Mouse (Mus musculus): ENCODE results near the gene Homer2. TPM values are rescaled to one million over a fixed set of nuclear protein-coding genes. Genes with fewer than 3 reads are reported as not detected.

The Homer2 gene
- polyA plus RNA-seq, 1 experiment = 0.05 TPM

DNA sequence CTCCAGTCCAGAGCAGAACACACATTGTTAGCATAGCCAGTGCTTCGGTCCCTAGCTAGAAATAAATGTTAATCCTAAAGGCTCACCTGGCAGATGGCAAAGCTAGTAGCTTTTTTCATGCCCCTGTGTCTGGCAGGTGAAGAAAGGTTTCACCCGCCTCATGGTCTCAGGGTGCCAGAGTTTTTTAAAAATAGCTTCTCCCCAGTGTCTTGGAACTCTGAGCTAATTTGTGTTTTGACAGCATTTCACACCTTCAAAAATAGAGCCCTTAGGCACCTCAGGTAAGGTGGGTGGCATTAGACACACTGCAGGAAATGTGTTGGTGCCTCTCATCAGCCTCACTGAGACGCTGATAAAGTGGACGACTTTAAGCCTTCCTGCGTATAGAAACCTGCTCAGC is 112.3 kb downstream of the Homer2 start:
- TF ChIP-seq FOSL1 (IDR thresholded peaks at IDR 0.05; ENCODE audit: insufficient read depth, low read length, poor library complexity, severe bottlenecking) (no peak), MAX (IDR thresholded peaks at IDR 0.05) (no peak), CTCF (IDR thresholded peaks at IDR 0.05; ENCODE audit: control insufficient read depth, insufficient read depth, insufficient read length) (no peak), USF1 (IDR thresholded peaks at IDR 0.05; ENCODE audit: low read depth) (no peak)
- Histone ChIP-seq H3K4me3 (ENCODE audit: insufficient read depth, poor library complexity, severe bottlenecking) (no peak overlapping the region), H3K36me3 (ENCODE audit: control insufficient read depth, insufficient read depth) (peaks cover 3% of the 10 kb centered on the region), H3ac (ENCODE audit: control insufficient read depth, insufficient read length, low read depth) (no peak overlapping the region), H3K79me3 (ENCODE audit: low read depth) (no peaks in the 10 kb centered on the region), H3K79me2 (ENCODE audit: control insufficient read depth, insufficient read depth) (no peaks in the 10 kb centered on the region), H3K27me3 (ENCODE audit: control insufficient read depth, insufficient read depth, insufficient read length) (no peaks in the 10 kb centered on the region)

DNA sequence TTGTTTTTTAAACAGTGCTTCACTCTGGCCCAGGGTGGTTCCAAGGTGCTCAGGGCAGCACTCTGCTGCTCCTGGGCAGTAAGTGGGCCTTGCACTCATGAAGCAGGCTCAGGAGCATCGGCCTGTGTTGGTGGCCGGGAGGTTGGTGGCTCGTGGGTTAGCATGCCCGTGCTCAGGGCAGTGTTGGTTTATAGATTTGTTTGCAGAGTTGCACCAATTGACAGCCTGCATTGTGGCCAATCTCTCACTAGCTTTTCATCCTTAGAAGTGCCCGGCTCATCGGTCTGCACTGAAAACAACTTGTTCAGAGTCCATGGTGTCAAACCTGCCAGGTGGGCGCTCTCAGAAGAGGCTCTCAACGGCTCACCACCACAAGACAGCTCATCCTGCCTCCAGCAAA is 113.9 kb downstream of the Homer2 start:
- Histone ChIP-seq H3K4me3 (ENCODE audit: insufficient read depth, poor library complexity, severe bottlenecking) (no peak overlapping the region), H3K27me3 (ENCODE audit: control insufficient read depth, insufficient read depth, insufficient read length) (no peaks in the 10 kb centered on the region), H3K79me2 (ENCODE audit: control insufficient read depth, insufficient read depth) (no peaks in the 10 kb centered on the region), H3K36me3 (ENCODE audit: control insufficient read depth, insufficient read depth) (peaks cover 3% of the 10 kb centered on the region), H3K79me3 (ENCODE audit: low read depth) (no peaks in the 10 kb centered on the region), H3ac (ENCODE audit: control insufficient read depth, insufficient read length, low read depth) (no peak overlapping the region)
- no peak for TF ChIP-seq MAX (IDR thresholded peaks at IDR 0.05)
- no peak for TF ChIP-seq CTCF (IDR thresholded peaks at IDR 0.05; ENCODE audit: control insufficient read depth, insufficient read depth, insufficient read length)
- TF ChIP-seq USF1 (IDR thresholded peaks at IDR 0.05; ENCODE audit: low read depth) = no peak
- TF ChIP-seq CEBPB (IDR thresholded peaks at IDR 0.05; ENCODE audit: low read depth) = no peak
- no peak for TF ChIP-seq FOSL1 (IDR thresholded peaks at IDR 0.05; ENCODE audit: insufficient read depth, low read length, poor library complexity, severe bottlenecking)
- no peak for TF ChIP-seq MYOG (IDR thresholded peaks at IDR 0.05; ENCODE audit: control insufficient read depth, extremely low read depth, insufficient read length)
- no peak for TF ChIP-seq MYOD1 (IDR thresholded peaks at IDR 0.05; ENCODE audit: control insufficient read depth, insufficient read length, low read depth)

DNA sequence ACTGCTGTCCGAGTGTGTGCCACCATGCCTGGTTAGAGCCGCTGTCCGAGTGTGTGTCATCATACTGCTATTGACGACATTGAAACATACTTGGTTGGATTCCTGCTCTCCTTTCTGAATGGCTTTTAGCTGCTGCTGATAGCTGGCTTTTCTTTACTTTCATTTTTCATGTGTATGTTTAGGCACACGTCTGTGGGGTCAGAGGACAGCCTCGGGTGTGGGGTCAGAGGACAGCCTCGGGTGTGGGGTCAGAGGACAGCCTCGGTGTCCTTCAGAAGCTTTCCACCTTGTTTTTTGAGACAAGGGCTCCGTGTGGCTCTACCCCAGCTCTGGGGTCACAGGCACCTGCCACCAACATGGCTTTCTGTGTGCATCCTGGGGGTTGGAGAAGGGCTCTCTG is 114.6 kb downstream of the Homer2 start:
- Histone ChIP-seq H3K36me3 (ENCODE audit: control insufficient read depth, insufficient read depth) (peaks cover 3% of the 10 kb centered on the region), H3K27me3 (ENCODE audit: control insufficient read depth, insufficient read depth, insufficient read length) (no peaks in the 10 kb centered on the region), H3K79me2 (ENCODE audit: control insufficient read depth, insufficient read depth) (no peaks in the 10 kb centered on the region), H3K79me3 (ENCODE audit: low read depth) (no peaks in the 10 kb centered on the region), H3ac (ENCODE audit: control insufficient read depth, insufficient read length, low read depth) (no peak overlapping the region), H3K4me3 (ENCODE audit: insufficient read depth, poor library complexity, severe bottlenecking) (no peak overlapping the region)
- TF ChIP-seq USF1 (IDR thresholded peaks at IDR 0.05; ENCODE audit: low read depth) = no peak
- no peak for TF ChIP-seq CTCF (IDR thresholded peaks at IDR 0.05; ENCODE audit: control insufficient read depth, insufficient read depth, insufficient read length)
- no peak for TF ChIP-seq MYOG (IDR thresholded peaks at IDR 0.05; ENCODE audit: control insufficient read depth, extremely low read depth, insufficient read length)
- no peak for TF ChIP-seq MYOD1 (IDR thresholded peaks at IDR 0.05; ENCODE audit: control insufficient read depth, insufficient read length, low read depth)
- no peak for TF ChIP-seq CEBPB (IDR thresholded peaks at IDR 0.05; ENCODE audit: low read depth)

DNA sequence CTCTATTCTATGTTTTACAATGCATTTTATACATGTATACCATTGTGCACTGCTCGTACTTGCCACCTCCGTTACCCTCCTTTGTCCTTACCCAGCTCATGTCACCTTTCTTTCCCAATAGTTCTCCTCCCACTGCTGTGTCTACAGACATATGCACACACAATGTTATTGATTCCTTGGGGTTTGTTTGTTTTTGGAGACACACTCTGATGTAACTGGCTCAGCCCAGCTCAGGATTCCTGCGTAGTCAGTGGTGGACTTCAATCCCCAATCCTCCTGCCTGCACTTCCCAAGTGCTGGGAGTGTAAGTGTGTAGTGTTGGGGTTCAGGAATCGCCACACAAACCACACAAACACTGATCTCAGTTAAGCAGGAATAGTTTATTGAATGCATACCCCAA is 120.1 kb downstream of the Homer2 start:
- Histone ChIP-seq H3K79me2 (ENCODE audit: control insufficient read depth, insufficient read depth) (no peaks in the 10 kb centered on the region), H3K36me3 (ENCODE audit: control insufficient read depth, insufficient read depth) (no peaks in the 10 kb centered on the region), H3K79me3 (ENCODE audit: low read depth) (no peaks in the 10 kb centered on the region), H3K4me3 (ENCODE audit: insufficient read depth, poor library complexity, severe bottlenecking) (no peak overlapping the region), H3K27me3 (ENCODE audit: control insufficient read depth, insufficient read depth, insufficient read length) (no peaks in the 10 kb centered on the region), H3ac (ENCODE audit: control insufficient read depth, insufficient read length, low read depth) (no peak overlapping the region)
- TF ChIP-seq MYOG (IDR thresholded peaks at IDR 0.05; ENCODE audit: control insufficient read depth, extremely low read depth, insufficient read length) = no peak
- TF ChIP-seq CTCF (IDR thresholded peaks at IDR 0.05; ENCODE audit: control insufficient read depth, insufficient read depth, insufficient read length) = no peak
- no peak for TF ChIP-seq FOSL1 (IDR thresholded peaks at IDR 0.05; ENCODE audit: insufficient read depth, low read length, poor library complexity, severe bottlenecking)
- TF ChIP-seq MAX (IDR thresholded peaks at IDR 0.05) = no peak
- no peak for TF ChIP-seq CEBPB (IDR thresholded peaks at IDR 0.05; ENCODE audit: low read depth)
- no peak for TF ChIP-seq MYOD1 (IDR thresholded peaks at IDR 0.05; ENCODE audit: control insufficient read depth, insufficient read length, low read depth)
- TF ChIP-seq USF1 (IDR thresholded peaks at IDR 0.05; ENCODE audit: low read depth) = no peak

DNA sequence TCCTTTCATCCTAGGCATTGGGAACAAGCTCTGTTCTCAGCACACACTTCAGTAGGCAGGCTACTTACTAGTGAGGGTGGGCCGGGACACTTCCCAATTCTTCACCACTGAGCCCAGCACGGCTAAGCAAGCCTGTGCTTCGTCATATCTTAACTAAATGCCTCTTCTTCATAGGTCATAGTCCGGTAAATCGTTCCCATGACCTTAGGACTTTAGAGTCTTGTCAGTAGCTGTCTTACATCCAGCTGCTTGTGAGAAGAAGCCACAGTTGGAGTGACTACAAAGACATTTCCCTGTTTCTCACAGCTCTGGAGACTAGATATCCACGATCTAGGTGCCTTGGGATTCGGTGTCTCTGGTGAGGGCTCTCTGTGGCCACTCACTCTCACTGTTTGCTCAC is 122.0 kb downstream of the Homer2 start:
- Histone ChIP-seq H3K79me2 (ENCODE audit: control insufficient read depth, insufficient read depth) (no peaks in the 10 kb centered on the region), H3K27me3 (ENCODE audit: control insufficient read depth, insufficient read depth, insufficient read length) (no peaks in the 10 kb centered on the region), H3K79me3 (ENCODE audit: low read depth) (no peaks in the 10 kb centered on the region), H3K36me3 (ENCODE audit: control insufficient read depth, insufficient read depth) (no peaks in the 10 kb centered on the region), H3K4me3 (ENCODE audit: insufficient read depth, poor library complexity, severe bottlenecking) (no peak overlapping the region), H3ac (ENCODE audit: control insufficient read depth, insufficient read length, low read depth) (no peak overlapping the region)
- TF ChIP-seq MYOG (IDR thresholded peaks at IDR 0.05; ENCODE audit: control insufficient read depth, extremely low read depth, insufficient read length) (no peak), CEBPB (IDR thresholded peaks at IDR 0.05; ENCODE audit: low read depth) (no peak), CTCF (IDR thresholded peaks at IDR 0.05; ENCODE audit: control insufficient read depth, insufficient read depth, insufficient read length) (no peak), USF1 (IDR thresholded peaks at IDR 0.05; ENCODE audit: low read depth) (no peak)

DNA sequence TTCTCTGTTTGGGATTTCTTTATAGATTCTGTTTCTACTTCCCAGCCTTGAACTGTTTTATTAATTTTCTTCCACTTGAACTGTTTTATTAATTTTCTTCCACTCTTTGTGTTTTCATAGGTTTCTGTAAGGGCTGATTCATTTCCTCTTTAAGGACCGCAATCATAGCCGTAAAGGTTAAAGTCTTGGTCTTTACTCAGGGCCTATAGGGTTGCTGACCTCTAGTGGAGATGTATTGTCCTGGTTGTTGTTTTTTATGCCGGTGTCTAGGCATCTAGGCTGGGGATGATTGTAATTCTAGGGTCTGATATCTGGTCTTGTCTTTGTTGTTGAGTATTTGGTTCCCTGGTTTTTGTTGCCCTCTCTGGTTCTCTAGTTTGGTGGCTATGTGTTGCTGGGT is 123.8 kb downstream of the Homer2 start:
- no peak overlapping the region for H3K4me3 ChIP-seq (ENCODE audit: insufficient read depth, poor library complexity, severe bottlenecking)
- TF ChIP-seq USF1 (IDR thresholded peaks at IDR 0.05; ENCODE audit: low read depth) (no peak), CEBPB (IDR thresholded peaks at IDR 0.05; ENCODE audit: low read depth) (no peak), FOSL1 (IDR thresholded peaks at IDR 0.05; ENCODE audit: insufficient read depth, low read length, poor library complexity, severe bottlenecking) (no peak), MYOD1 (IDR thresholded peaks at IDR 0.05; ENCODE audit: control insufficient read depth, insufficient read length, low read depth) (no peak), MAX (IDR thresholded peaks at IDR 0.05) (no peak)
- H3K36me3 ChIP-seq (ENCODE audit: control insufficient read depth, insufficient read depth) = no peaks in the 10 kb centered on the region
- H3ac ChIP-seq (ENCODE audit: control insufficient read depth, insufficient read length, low read depth) = no peak overlapping the region
- H3K27me3 ChIP-seq (ENCODE audit: control insufficient read depth, insufficient read depth, insufficient read length) = no peaks in the 10 kb centered on the region
- no peaks in the 10 kb centered on the region for H3K79me3 ChIP-seq (ENCODE audit: low read depth)
- no peaks in the 10 kb centered on the region for H3K79me2 ChIP-seq (ENCODE audit: control insufficient read depth, insufficient read depth)
